Mouse (Mus musculus) layer of hippocampus, adult 8-10 months (tissue): Measurements from ENCODE around the gene Hacd1. TPM values are rescaled to one million over a fixed set of nuclear protein-coding genes. Genes with fewer than 3 reads are reported as not detected.
"Not testable (repeated sequence)": the region's sequence is repeated elsewhere in the genome, so short reads cannot be mapped to it uniquely, and the experiment has no call there.

Experiments
- DNase-seq, 2 experiments: peaks; one replicate each; pipeline ENCODE4 v3.0.0; 2022; ENCODE audit warnings: low spot score in 2 of 2
- total RNA-seq, 4 experiments: library from RNA; stranded (reverse); gene quantifications; 2 replicates each; pipeline ENCODE4 v1.2.4; 2022

Gene Hacd1
- 10 to 100 TPM; 11.3 to 16.5 (median 13.0) TPM for total RNA-seq

- peak; percentile 47 to 77 for DNase-seq
Measured at GRCm38 (mm10) chr2:14055566-14056331, at the start of gene Hacd1. Gene Hacd1, minus strand, starts transcription at chr2:14056135.

- DNase-seq, result no peak
Measured at GRCm38 (mm10) chr2:14103924-14104323, 48.0 kb upstream of the Hacd1 start.

DNA sequence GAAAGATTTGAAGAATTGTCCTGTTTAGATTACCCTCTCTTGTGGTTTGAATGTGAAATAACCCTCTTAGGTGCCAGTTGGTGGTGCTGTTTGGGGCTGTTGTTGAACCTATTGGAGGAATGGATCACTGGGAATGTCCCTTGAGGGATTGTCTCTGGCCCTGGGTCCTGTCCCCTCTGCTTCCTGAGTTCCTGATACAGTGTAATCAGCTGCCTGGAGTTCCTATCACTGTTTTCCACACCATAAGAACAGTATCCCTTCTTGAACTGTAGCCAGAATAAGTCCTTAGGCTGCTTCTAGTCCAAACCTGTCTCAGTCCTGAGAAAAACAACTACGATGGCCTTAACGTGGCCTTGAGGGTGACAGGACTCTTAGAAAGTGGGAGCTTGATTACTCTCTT lies 46.7 kb upstream of the Hacd1 start:
- DNase-seq, result no peak

GRCm38 (mm10) chr2:14100533-14100932 lies 44.6 kb upstream of the Hacd1 start:
- no peak for DNase-seq

DNA sequence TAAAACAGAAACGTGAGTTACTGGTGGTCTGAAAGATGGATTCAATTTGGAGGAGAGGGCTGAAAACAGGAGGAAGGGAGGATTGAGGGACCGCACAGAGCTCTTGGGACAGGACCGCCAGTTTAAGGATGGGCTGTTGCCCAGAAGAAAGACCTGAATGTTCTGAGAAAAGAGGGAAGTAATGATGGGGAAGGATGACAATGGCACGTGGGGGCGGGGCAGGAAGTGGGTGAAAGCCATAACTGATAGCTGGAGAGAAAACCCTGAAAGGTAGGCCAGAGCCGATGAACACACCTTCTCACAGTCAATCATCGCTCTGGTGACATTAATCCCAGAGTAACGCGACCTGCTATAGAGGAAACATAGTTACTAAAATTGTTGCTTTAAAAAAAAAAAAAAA lies 22.6 kb upstream of the Hacd1 start:
- not testable (repeated sequence) for DNase-seq

DNA sequence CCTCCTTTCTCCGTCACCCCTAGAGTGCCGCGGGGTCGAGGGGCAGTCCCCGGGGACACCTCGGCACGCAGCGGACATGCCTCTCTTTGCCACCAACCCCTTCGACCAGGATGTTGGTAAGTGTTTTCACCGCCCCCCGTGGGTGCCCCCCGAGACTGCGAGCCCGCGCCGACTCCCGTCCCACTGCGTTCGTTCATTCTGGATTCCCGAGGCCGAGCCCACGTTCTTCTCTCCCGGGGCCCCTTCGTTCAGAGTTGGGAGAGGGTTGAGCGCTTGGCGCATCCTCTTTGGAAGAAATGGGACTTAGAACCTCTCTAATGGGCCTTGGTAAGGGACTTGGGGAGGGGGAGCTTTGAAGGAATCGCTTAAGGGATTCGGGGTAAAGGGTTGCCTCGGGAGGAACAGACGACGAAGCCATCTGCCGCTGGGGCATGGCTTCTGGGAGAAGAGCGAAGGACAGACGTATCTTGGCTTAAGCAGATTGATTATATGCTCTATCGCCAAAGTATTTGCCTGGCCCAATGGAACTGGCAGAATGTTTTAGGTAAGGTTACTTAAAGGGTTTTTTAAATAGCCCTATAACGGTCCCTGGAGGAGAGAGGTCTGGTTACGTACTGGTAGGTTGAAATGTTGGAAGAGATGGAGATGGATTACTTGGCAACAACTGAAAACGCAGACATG lies 18.4 kb upstream of the Hacd1 start:
- no peak for DNase-seq

GRCm38 (mm10) chr2:14073362-14074220 lies 17.7 kb upstream of the Hacd1 start, which contains the start of gene Stam:
Gene Stam, plus strand, starts transcription at chr2:14074098.
- peak; percentile 83 to 87 for DNase-seq

DNA sequence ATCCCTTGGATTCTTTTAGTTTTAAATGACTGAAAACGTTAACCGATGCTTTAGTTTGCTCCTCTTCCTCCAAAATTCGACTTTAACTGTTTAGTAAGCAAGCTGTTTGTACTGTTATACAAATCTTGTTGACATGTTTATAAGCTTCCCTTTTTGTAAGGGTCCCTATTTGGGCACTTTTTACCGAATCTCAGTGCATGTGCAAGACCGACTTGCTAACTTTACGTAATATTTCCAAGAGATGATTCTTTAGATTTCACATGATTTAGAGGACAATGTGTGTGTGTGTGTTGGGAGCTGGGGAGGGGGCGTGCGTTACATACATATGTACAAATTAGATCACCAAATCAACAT lies 17.1 kb upstream of the Hacd1 start:
- no peak for DNase-seq

DNA sequence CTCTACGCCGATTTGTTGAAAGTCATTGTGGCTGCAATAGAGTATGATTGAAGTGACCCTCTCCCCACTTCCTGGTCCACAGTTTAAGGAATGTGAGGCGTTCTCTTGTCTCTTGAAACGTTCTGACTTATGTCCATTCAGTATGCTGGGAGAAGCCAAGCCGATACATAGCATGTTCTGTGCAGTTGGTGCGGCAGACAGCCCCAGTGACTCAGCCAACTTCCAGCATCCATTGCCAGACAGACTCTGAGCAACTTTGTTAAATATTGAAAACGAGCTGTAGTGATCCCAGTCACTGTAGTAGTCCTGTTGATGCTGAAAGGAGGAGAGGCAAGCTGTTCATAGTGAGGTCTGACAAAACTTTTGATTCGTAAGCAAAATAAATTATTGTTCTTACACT lies 14.5 kb upstream of the Hacd1 start:
- peak; percentile 23 to 29 for DNase-seq

DNA sequence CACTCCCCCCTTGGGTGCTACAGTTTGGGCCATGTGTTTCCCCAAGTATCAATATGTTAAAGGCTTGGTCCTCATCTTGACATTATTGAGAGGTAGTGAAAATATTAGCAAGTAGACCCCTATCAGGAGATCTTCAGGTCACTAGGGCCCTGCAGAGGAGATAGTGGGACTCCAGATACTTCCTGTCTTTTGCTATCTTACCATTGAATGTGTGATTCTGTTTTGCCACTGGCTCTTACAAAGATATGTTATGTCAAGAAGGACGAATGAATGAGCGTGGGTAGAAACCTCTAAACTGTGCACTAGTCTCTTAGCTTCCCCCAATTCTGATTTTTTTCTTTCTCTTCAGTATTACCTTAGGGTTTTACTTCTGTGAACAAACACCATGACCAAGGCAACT lies 13.1 kb upstream of the Hacd1 start:
- no peak for DNase-seq

DNA sequence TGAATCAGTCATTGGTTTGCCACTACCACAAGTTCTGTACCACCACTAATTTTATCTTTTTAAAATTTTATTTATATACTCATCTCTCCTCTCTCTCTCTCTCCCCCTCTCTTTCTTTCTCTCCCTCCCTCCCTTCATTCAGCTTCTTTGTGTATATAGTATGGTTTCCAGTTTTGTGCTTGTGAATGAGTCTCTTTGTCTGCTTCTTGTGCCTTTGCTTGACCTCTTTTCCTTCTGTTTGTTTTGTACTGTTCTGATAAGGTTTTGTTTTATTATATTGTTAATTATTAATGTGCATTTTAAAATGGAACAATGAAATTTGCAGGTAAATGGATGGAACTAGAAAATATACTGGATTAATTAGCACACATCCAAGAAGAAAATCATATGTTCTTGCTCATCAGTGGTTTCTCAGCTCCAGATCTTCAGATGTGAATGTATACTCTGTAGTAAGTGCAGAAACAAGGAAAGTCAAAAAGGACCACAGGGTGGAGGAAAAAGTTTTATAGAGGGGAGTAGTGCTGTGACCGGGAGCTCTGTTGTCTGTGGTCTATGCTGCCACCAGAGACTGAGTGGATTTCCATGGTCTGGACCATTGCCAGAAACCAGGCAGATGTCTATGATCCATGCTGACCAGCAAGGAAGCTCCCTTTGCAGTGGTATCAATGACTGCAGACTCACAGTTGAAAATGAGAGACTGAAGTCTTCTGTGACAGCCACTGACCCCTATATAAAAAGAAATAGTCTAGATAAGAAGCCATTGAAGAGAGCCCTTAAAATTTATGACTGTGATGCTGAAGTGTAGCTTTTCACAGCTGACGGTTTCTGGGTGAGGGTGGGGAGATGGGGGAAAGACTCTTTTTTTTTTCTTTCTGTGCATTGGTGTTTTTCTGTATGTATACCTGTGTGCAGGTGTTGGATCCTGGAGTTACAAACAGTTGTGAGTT lies 10.0 kb upstream of the Hacd1 start:
- DNase-seq, result no peak

DNA sequence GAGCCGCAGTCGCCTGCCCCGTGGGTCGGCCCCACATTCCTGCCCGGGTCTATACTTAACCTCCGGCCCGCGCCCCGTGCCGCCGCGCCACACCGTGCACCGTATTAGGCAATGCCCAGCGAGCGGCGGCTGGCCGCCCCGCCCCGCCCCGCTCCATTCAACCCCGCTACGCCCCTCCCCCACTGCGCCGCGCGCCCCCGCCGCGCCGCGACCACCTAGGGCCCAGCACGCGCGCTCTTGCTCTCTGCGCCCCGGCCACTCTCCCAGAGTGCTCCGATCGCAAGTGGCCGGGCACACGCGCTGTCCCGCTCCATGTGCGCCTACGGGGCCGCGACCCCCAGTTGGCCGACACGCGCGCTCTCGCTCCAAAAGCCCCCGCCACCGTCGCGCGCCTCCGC lies 768 bp downstream of the Hacd1 start:
- DNase-seq, result peak in 1 of 2 experiments; percentile 29

DNA sequence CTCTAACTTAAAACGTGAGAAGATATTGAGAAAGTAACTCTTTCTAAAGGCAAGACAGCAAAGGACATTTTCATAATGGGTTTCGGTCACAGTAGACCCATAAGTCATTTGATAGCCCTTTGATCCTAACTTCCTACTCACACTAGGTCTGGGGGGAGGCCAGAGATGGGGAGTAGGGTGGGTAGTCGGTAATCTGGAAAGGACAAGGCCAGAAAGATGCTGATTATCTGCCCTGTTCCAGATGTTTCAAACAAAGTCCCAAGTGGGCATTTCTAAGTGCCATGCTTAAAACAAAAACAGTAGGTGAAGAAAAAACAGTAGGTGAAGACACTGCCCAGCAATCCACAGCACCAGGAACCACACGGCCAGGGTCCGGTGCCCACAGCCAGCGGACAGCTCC lies 1.2 kb downstream of the Hacd1 start:
- DNase-seq, result no peak

DNA sequence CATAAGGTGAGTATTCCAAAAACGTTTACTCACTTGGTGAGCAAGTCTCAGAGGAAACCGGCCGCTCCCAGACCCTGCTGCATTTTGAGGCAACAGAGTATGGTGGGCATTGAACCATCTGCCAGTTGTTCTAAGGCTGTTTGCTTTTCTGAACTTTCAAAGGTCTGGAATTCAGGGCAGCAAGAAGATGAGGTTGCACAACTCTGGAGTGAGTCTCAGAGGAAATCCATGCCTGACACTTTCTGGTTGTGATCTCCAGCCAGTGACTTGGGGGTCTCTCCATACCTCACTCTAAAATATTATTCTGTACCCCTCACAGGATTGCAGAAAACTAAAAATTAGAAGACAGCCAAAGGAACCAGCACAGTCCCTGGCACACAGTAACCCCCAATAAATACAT lies 1.8 kb downstream of the Hacd1 start:
- no peak for DNase-seq

GRCm38 (mm10) chr2:14053618-14054017 lies 2.3 kb downstream of the Hacd1 start:
- no peak for DNase-seq

- DNase-seq, result no peak
Measured at GRCm38 (mm10) chr2:14048808-14049207, 7.1 kb downstream of the Hacd1 start.

GRCm38 (mm10) chr2:14048381-14048780 lies 7.6 kb downstream of the Hacd1 start:
- peak; percentile 56 to 81 for DNase-seq

DNA sequence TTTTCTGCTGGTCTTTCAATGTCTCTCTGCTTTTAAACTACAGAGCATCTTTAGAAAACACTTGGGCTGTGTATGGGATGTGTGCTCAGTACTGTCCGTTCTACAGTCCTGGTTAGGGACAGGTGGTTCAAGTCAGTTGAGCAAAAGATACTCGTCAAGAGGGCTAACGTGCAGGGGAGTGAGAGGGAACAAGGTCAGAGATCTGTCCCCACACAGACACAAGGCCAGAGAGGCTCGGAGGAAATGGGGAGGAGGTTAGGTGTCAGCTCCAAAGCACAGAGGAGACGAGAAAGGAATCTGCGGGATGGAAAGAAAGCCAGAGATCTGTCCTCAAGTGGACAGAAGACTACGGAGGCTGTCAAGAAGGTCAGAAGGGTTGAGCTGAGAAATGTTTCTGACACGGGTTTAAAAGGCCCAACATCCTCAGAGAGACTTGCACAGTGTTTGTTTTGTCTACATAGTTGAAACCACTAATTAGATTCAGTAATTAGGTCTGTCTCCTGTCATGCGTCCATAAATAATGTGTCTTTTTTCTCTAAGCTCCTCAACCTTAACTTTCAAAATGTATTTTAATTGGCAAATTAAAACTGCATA lies 12.3 kb downstream of the Hacd1 start:
- no peak for DNase-seq

DNA sequence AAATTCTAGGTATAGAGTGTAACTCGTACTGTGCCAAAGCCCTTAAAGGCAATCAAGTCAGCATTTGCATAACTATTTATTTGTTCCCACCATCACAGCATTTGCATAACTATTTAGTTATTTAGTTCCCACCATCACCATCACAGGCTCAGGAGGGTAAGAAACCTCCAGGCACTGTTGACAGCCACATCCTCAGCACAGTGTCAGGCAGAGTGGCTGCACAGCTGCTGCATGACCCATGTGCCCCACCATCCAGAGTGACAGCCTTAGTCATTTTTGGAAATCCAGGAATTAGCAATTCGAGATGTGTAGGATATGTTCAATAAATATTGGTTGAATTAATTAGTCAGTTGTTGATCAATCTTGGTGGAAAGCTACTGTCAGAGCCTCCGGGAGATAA lies 12.9 kb downstream of the Hacd1 start:
- no peak for DNase-seq

- DNase-seq, result no peak
Measured at GRCm38 (mm10) chr2:14041249-14041648, 14.7 kb downstream of the Hacd1 start.

DNA sequence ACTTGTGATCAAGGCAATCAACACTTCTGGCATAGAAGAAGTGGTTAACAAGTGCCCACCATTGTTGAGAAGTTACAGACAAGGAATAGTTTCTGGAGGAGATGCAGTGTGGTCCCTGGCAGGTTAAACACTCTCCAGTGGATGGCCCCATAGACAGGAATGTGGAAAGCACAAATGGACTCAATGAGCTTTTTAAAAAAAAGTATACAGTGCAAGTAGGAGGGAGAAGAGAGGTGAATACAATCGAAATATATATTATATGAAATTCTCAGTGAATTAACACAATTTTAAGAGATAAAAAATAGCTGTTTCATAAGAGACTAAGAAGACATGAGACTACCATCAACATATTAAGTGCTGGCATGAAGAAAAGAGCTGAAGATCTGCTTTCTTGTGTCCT lies 36.7 kb downstream of the Hacd1 start:
- DNase-seq, result no peak
